Mouse (Mus musculus) cerebellum, adult 9-10 months (tissue): ENCODE results near the gene Prss32.

Experiments used
- DNase-seq: peaks from one replicate; pipeline ENCODE4 v3.0.0; 2022

Gene Prss32

DNA sequence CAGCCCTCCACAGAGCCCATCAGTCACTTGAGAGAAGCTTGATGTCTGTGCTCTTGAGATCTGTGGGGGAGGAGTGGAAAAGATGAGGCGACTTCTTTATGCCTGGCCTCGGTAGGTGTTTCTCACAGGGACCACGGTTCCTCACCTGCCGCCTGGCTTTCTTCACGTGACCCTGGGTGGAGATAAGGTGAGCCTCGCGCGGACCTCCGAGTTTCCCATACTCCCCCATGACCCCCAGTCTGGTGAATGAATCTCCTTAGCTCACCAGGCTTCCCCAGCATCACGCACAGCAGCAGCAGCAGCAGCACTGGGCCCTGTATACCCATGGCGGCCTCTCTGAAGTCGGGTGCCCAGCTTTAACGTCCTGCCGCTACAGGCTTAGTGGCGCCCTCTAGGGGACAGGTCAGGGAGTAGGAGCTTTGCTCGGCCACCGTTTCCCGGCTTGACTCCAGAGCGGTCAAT lies at the start of gene Prss32, which contains the start of gene Prss41:
TSS of gene Prss32 (plus strand) at position 44 of the 462 bp plus-strand sequence.
TSS of gene Prss41 (minus strand) at position 361 of the 462 bp plus-strand sequence.
- peak; percentile 67 for DNase-seq

DNA sequence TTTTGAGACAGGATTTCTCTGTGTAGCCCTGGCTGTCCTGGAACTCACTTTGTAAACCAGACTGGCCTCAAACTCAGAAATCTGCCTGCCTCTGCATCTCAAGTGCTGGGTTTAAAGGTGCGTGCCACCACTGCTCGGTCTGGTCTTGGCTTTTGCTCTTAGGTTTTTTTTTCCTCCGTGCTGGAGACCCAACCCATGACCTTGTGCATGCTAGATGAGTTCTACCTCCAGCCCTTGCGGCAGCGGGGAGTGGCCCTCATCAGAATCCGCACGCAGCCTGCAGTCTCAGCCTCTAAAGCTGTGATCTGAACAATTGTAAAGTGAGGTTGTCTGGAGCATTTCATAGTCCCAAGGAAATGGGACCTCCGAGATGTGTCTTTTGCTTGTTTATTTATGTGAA lies 48.3 kb upstream of the Prss32 start:
- no peak for DNase-seq

DNA sequence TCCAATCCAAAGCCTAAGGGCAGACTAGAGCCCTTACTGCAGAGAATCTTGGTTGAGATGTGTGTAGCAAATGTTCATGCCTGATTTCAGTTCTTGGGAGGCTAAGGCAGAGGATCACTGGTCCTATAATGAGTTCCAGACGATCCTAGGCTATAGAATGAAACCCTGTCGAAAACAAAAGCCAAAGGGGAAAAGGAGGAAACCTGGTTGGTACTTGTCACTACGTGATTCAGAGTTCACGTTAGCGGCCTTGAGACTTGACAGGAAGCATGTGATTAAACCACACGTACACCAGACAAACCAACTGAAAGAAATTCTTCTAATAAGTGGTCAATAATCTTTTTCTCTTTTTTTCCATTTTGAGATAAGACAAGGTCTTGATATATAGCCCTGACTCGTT lies 46.3 kb upstream of the Prss32 start:
- no peak for DNase-seq

DNA sequence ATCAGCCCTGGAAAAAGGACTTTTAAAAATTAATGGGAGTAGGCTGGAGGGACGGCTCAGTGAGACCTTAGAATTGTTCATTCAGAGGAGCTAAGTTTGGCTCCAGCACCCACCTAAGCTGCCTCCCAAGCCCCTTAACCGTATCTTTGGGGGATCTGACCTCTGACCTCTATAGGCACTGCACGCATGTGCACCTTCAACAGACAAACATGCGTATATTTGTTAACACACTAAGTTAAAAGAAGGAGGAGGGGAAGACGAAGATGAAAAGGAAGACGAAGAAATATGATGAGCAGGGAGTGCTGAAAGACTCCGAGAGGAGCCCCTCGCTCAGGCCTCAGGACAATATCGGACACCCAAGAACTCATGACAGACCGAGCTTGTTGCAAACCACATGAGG lies 42.0 kb upstream of the Prss32 start:
- peak; percentile 74 for DNase-seq

DNA sequence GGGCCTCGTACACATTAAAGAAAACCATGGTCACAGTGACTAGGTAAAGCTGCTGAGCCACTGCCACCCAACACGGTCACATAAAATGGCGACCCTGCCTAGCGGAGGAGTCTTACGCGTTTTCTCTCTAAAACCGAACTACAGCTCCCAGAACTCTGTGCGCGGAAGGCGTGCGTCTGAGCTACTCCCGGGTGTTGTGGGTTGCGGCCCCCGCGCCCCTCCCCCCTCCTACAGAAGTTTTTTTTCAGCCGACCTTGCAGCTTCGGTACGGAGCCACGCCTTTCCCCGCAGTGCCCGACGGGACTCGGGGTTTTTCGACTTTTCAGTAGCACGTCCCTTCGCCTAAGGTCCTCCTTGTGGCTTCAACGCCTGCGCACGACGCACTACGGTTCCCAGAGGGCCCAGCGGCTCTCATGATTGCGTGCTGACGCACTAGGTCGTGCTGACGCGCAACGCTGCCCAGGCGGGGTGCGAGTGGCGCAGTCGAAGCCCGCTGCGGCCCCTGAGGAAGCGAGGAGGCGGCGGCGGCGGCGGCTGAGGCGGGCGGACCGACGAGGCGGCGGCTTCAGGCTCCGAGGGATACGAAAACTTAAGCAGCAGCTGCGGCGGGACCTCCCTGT lies 40.8 kb upstream of the Prss32 start:
- peak; percentile 98 for DNase-seq

DNA sequence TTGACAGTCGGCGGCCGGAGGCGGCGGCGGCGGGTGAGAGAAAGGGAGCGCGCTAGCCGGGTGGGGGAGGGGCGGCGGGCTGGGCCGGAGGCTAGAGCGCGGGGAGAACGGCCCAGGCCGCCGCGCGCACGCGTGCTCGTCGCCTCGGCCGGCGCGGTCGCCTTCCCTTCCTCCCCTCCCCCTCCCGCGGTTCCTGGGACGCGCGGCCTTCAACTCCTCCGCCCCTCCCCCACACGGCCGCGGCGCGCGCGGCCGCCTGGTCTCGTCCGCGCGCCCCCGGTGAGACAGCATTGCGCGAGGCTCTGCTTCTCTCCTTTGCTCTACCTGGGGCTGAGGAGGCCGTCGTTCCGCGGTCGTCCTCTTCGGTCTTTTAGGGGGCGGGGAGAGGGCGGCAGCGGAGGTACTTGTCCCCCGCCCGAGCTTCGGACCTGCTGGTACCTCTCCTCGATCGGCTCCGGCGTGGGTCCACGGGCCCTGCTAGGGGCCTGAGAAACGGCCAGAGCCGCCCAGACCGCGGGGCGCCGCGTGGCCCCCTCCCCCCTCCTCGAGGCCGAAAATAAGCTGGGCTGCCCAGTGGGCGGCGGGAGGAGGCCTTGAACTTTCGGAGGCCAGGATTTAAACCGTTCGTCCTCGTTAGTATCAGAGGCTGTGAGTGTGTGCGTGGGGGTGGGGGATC lies 40.2 kb upstream of the Prss32 start:
- DNase-seq = peak; percentile 78

DNA sequence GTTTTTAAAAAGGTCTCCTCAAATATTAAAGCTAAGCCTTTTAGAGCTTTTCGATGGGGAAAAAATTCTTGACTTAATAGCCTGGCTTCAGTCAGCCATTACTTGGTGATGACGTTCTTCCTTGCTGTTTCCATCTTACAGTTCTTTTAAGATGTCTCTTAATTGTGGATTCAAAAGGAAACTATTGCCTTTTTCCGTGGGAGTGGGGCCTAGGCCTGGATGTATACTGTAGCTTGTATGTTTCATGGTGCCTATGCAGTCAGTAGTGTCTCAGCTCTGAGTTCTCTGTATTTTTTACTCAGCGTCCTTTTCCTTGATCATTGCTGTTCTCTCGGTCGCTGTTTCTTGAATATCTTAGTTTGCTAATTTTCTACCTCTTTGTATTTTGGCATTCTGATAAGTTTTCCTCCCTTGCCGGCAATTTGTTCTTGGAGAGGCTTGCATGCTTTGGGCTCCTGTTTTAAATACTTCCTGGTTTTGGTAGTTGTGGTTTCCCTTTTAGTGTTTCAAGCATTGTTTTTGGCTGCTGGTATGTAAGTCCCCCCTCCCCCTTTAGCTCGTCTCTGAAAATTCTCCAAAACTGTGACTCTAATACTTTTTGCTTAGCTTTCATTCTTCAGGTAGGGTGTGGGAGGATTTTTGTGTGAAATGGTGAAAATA lies 39.1 kb upstream of the Prss32 start:
- no peak for DNase-seq

DNA sequence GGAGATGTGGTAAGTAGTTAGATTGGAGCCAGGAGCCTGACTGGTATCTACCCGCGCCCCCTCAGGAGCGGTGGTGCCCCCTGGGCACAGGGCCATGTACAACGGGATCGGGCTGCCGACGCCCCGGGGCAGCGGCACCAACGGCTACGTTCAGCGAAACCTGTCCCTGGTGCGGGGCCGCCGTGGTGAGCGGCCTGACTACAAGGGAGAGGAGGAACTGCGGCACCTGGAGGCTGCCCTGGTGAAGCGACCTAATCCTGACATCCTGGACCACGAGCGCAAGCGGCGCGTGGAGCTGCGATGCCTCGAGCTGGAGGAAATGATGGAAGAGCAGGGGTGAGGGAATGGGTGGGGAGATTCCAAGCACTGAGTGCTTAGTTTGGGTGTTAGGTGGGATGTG lies 36.8 kb upstream of the Prss32 start:
- DNase-seq = no peak

DNA sequence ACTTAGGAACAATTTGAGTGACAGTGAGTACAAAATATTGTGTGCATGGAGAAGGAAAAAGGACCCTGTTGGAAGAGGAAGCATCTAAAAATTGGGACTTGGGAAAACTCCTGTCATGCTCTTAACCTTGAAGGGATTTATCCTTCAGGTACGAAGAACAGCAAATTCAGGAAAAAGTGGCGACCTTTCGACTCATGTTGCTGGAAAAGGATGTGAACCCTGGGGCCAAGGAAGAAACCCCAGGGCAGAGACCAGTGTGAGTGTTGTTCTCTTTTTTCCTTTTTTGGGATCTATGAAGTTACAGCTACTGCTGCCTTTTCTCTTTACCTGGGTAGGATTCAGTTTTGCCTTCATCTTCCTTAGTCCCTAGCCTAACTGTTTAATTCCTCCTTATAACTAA lies 35.7 kb upstream of the Prss32 start:
- no peak for DNase-seq

DNA sequence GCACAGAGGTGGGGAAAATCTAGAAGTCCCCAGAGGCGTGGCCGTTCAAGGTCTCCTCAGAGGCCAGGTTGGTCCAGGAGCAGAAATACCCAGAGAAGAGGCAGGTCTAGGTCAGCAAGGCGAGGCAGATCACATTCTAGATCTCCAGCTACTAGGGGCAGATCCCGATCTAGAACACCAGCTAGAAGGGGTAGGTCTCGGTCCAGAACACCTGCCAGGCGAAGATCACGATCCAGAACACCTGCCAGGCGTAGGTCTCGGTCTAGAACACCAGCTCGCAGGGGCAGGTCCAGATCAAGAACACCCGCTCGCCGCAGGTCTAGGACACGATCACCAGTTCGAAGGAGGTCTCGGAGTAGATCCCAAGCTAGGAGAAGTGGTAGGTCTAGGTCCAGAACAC lies 28.0 kb upstream of the Prss32 start:
- DNase-seq = no peak

DNA sequence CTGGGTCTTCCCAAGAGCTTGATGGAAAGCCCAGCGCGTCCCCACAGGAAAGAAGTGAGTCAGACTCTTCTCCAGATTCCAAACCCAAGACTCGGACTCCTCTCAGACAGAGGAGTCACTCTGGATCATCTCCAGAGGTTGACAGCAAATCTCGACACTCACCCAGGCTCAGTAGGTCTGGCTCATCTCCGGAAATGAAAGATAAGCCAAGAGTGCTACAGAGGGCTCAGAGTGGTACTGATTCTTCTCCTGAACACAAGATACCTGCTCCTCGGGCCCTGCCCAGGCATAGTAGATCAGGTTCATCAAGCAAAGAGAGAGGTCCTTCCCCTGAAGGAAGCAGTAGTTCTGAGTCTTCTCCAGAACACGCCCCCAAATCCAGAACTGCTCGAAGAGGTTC lies 25.1 kb upstream of the Prss32 start:
- DNase-seq = no peak

DNA sequence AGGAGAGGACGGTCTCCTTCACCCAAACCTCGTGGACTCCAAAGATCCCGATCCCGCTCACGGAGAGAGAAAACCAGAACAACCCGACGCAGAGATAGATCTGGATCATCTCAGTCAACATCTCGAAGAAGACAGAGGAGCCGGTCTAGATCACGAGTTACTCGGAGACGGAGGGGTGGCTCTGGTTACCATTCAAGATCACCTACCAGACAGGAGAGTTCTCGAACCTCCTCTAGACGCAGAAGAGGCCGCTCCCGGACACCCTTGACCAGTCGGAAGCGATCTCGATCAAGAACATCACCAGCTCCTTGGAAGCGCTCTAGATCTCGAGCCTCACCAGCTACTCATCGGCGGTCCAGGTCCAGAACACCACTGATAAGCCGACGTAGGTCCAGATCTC lies 24.4 kb upstream of the Prss32 start:
- peak; percentile 20 for DNase-seq

DNA sequence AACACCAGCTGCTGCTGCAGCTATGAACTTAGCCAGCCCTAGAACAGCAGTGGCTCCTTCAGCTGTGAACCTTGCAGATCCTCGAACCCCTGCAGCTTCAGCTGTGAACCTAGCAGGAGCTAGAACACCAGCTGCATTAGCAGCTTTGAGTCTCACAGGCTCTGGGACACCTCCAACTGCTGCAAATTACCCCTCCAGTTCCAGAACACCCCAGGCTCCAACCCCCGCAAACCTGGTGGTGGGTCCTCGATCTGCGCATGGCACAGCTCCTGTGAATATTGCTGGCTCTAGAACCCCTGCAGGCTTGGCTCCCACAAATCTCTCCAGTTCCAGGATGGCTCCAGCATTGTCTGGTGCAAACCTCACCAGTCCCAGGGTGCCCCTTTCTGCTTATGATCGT lies 22.9 kb upstream of the Prss32 start:
- DNase-seq = no peak

DNA sequence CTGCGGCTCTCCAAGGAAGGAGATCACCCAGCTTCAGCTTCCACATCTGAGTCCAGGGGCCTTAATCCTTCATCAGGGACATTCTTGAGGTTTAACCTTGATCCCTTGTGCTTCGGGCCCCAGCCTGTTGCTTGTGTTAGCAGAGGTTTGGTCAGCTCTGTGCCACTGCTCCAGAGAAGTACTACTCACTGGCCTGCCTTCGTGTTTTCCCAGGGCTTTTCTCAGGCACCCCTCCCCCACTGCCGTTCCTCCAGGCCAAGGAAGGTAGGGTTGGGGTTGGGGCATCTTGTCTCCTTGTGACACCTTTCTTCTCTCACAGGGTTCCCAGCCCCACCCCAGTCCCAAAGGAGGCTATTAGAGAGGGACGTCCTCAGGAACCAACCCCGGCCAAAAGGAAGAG lies 21.6 kb upstream of the Prss32 start:
- DNase-seq = peak; percentile 25

DNA sequence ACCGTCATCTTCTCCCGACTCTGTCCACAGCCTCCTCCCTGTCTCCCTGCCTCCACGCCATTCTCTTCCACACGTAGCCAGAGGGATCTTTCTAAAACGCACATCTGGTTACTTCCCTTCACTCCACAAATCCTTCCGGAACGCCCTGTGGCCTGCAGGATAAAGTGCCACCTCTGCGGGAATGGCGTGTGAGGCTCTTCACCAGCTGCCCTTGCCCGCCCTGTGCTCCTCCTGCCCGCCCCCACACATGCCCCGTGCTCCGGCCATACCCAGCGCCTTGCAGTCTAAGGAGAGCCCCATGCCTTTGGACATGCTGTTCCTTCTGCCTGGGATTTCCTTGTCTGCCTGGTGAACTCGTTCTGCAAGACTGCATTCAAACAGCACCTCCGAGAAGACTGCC lies 20.6 kb upstream of the Prss32 start:
- DNase-seq = no peak

DNA sequence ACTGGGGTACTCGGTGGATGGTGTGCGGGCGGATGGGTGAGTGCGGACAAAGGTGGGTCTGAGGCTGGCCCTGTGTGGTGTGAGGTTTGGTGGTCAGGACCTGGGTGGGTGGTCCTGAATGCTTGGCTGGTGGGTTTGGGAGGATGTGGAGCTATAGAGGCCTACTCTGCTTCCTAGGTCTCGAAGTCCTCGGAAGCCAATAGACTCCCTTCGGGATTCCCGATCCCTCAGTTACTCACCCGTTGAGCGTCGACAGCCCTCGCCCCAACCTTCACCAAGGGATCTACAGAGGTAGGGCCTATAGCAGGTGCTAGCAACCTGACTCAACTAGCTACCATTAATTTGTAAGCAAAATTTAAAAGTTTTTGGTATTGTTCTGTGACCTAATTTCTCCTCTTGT lies 20.0 kb upstream of the Prss32 start:
- DNase-seq = no peak

DNA sequence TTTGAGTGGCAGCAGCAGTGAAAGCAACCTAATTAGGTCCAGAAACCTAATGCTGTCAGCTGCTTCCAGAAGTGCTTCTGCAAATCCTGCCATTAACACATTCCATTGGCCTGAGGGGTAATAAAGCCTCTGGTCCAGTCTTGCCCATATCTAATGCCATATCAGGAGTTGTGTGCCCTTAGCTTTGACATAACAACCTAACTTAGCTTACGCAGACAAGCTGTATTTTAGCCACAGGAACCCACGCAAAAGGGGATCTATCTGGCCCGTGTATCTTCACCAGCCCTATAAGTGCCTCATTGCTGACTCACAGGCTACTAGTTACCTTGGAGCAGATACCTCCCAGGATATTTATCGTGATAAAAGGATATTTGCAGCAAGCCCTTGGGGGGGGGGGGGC lies 18.1 kb upstream of the Prss32 start:
- DNase-seq = no peak

DNA sequence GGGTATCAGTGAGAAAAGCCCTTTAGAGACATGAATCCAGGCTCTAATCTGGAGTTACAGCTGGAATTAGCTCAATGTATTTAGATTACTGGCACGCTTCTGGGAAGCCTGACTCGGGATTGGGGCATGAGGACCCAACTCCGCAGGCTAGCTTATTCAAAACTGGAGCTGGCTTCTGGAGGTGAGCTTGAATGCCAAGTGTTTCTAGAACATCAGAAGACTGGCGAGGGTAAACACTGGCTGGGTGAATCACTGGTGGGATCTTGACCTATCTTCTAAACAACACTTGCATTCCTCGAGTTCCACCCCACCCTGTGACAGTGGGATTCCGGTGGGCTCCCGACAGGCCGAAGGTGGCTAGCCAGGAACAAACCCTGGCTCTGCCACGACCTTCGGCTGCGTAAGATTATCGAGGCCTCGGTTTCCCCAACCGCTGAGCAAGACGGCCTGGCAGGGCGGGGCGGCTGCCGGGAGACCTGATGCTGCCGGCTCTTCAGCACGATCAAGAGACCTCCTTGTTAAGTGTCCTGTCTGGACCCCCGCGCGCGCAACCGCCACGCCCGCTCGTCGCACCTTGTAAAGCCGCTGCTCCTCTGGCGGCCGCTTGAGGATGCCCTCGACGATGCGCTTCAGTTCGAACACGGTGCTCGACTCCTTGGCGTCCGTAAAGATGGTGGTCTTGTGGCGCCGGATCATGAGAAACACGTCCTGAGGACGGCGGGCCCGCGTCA lies 15.2 kb upstream of the Prss32 start:
- peak; percentile 68 for DNase-seq

DNA sequence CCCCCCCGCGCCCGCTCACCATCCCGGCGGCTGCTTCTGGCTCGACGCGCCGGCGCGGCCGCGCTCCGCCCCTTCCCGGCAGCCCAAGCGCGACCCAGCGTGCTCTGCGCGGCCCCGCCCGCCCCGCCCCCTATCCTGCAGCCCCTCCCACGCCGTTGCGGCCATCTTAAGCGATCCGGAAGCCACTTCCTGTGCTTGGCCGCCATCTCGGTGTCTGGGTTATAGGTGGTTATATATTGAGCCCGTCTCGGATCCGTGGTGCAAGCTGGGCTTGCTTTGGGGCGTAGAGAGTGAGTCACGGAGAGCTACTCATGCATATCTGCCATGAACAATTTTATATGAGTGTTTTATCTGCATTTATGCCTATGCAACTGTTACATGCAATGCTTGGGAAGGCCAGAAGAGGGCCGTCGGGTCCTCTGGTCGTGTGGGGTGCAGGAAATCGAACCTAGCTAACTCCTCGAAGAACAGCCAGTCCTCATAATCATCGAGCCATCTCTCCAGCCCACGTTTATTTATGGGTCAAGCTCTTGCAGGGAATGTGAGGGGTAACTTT lies 14.5 kb upstream of the Prss32 start, which contains the start of gene Elob:
TSS of gene Elob (minus strand) at position 73 of the 556 bp plus-strand sequence.
- peak; percentile 90 for DNase-seq

DNA sequence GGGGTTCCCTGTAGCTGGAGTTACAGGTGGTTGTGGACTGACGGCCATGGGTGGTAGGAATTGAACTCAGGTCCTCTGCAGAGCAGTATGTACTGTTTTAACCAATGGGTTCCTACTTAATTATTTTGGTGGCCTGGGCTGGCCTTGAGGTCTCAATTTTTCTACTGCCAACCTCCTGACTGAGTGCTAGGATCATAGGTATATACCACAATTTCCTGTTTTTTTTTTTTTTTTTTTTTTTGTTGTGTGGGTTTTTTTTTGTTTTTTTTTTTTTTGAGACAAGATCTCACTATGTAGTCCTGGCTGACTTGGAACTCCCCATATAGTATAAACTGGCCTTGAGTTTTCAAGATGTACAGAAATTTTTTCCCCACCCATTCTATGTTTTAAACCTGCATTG lies 12.5 kb upstream of the Prss32 start:
- peak; percentile 28 for DNase-seq

DNA sequence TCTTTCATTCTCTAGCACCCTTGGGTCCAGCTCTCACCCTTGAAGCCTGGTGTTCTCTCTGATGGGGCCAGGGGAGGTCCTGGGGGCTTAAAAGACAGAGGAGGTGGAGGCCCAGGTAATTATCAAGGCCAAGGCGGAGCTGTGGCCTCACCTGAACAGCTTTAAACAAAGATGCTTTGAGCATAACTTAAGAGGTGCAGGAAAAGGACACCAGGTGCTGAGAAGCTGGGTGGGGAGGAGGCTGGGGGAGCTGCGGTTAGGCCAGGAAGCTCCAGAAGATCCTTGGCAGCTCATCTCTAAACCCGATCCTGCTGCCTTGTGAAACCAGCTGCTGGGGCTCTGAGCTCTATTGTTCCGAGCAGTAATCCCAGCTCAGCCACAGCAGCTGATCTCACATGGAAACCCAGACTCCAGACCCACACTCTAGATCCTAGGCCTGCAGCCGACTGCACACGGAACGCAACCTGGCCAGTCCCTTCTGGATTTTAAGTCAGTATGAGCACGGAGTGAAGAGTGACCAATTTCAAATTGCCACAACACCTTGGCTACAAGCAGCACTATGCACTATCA lies 7.6 kb upstream of the Prss32 start, which contains the start of gene Prss33:
TSS of gene Prss33 (minus strand) at position 51 of the 570 bp plus-strand sequence.
- no peak for DNase-seq

DNA sequence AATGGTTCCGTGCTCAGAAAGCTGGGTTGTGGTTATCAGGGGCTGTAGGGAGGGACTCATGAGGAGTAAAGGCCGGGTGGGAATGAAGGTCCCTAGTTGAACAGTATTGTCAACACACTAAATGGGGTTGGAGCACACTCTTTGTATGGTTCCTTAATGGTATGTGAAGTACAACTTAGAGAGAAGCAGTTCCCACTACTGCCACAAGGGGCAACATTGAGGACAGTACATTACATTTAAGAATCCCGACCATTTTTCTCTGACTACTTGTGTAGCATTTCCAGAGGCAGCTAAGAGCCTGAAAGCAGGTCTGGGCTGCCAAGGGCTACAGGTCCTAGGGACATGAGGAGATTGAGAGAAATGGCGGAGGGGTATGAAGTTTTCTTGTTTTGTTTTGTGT lies 2.5 kb upstream of the Prss32 start:
- DNase-seq = peak; percentile 74
